Mouse (Mus musculus) retina, embryonic 14.5 days (tissue): ENCODE data around the gene Spint2.

Experiments used
- DNase-seq: peaks from one replicate; pipeline ENCODE4 v3.0.0-alpha.2; 2015; ENCODE audit warnings: low spot score

Spint2 gene

GRCm38 (mm10) chr7:29279261-29279660, 2.5 kb downstream of the Spint2 start:
- no peak for DNase-seq

- DNase-seq = no peak
Measured at GRCm38 (mm10) chr7:29277510-29277909, 4.2 kb downstream of the Spint2 start.

DNA sequence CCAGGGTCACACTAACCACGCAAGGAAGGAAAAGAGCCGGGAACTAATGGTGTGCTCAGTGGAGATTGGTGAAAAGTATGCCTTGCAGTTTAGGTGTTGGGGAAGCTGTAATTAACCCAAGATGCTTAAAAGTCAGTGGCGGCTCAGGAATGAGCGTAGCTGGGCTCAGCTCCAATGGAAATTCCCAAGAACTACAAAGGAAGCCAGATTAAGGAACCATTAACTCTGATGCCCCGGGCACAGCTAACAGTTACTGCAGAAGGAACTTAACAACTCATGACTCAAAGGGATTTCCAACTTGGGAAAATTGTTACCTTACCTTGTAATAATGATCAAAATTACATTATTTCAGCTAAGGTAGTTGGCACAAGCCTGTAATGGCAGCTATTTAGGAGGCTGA, 5.0 kb downstream of the Spint2 start:
- DNase-seq = no peak

DNA sequence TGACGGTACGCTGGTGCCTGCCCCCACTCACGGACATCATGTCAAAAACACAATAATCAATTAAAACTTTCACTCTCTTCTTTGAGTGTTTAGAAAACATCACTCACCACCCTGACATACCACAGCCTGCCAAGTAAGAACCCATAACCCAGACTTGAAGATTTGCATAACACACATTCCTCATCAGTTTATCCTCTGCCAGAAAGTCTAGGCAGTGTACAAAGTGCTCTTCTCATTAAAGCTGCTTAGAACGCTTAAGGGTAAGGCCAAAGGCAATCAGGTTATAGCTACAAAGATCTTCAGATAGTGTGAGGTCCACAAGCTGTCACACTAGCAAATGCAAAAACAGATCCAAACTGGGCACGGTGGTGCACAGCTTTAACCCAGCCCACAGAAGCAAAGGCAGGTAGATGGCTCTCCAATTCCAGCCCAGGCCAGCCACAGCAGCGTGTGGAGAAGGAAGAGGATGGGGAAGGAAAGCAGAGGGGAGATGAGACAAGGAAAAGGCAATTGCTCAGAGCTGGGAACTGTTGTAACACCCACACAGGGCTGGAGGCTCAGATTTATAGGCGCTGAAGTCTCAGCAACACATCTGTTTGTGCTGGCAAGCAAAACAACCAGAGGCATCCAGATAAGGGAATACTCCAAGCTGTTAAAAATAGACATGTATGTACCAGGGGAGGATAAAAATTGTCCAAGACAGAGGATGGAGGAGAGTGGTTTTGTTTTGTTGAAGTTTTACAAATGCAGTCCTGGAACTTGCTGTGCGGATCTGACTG, 9.8 kb downstream of the Spint2 start:
- DNase-seq = no peak

DNA sequence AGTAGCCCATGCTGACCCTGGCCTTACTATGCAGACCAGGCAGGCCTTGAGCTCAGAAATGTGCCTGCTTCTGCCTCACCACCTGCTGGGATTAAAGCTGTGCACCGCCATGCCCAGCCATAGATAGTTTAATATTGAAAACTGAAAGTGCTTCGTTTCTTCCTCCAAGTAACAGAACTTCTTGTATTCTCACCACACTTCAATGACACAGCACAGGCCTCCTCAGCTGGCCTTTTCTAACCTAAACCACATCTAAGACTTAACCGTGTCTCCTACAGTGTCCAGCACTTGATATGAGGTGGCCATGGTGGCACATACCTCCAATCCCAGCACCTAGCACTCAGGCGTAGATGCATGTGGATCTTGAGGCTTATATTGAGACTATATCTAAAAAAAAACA, 11.3 kb downstream of the Spint2 start:
- DNase-seq = no peak

DNA sequence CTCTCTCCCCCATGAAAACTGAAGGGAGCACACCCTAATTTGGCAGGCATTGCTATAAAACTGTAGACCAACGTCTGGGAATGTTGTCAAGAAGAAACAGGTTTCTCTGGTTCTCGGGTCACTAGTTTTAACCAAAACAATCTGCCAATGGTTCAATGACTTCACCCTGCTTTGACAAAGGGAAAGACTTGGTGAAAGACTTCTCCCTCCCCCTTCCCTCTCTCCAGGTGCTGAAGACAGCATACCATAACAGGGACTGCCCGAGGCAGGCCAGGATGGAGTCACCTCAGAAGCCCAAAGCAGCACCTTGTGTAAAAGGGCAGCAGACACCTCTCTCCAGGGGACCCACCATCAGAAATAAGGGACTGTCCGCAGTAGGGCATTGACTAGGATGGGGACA, 14.8 kb downstream of the Spint2 start:
- no peak for DNase-seq

- DNase-seq = no peak
Measured at GRCm38 (mm10) chr7:29265636-29266035, 16.1 kb downstream of the Spint2 start.

- DNase-seq = no peak
Measured at GRCm38 (mm10) chr7:29263831-29264230, 17.9 kb downstream of the Spint2 start.

DNA sequence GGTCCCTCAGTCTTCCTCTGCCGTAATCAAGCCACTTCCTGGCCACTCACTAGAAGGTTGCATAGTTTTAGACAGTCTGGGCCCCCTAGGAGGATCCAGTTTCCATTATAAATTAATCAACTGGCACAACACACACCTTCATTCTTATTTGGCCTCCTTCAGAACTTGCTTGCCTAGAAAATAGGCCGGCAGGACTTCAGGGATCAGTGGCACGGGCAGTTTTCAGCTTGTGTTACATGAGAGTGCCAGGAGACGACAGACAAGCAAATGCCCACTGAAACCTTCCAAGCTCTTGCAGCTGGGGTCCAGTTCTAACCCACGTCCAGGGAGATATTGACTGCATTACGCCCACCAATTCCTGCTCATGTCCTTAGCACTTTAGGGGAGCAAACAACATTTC, 19.6 kb downstream of the Spint2 start:
- DNase-seq = no peak

- peak; percentile 32 for DNase-seq
Measured at GRCm38 (mm10) chr7:29259781-29260730, 21.7 kb downstream of the Spint2 start.

DNA sequence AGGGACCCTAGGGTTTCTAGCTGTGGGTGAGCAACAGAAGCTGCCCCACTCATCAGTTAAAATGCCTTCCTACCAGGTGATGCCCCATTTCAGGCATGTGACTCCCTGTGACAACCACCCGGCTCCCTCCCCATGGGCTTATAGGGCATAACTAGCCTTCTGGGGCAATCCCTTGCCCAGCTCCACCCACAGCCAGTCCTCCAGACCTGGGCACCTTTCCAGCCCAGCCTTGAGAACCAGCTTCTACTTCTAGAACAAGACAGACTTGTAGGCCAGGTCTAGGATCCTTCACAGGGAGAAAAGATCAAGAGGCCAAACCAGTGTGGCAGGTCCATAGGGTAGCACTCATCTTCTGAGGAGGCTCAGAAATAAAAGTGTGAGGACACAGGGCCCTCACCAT, 24.3 kb downstream of the Spint2 start:
- no peak for DNase-seq

- no peak for DNase-seq
Measured at GRCm38 (mm10) chr7:29255875-29256274, 25.8 kb downstream of the Spint2 start.

- no peak for DNase-seq
Measured at GRCm38 (mm10) chr7:29253842-29254241, 27.9 kb downstream of the Spint2 start.

DNA sequence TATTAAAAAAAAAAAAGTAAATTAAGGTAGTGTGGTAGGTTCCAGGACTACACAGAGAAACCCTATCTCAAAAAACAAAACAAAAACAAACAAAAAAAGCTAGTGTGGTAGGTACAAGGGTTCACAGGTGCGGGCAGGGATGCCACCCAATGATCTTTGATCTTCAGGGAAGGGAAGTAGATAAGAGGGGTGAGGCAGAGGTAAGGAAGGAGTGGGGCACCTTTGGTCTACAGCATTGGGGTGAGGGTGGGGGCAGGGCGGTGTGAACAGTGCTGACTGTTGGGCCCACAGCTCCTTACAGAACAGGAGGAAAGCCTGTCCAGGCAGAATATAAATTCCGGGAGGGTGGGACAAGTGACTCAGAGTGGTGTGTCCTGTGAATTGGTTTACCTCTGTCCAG, 30.5 kb downstream of the Spint2 start:
- DNase-seq = no peak

- DNase-seq = no peak
Measured at GRCm38 (mm10) chr7:29248261-29248841, 33.4 kb downstream of the Spint2 start, which contains the start of gene 2200002D01Rik. 2200002D01Rik (minus strand) TSS chr7:29248466.

- DNase-seq = no peak
Measured at GRCm38 (mm10) chr7:29247706-29248105, 34.0 kb downstream of the Spint2 start.

DNA sequence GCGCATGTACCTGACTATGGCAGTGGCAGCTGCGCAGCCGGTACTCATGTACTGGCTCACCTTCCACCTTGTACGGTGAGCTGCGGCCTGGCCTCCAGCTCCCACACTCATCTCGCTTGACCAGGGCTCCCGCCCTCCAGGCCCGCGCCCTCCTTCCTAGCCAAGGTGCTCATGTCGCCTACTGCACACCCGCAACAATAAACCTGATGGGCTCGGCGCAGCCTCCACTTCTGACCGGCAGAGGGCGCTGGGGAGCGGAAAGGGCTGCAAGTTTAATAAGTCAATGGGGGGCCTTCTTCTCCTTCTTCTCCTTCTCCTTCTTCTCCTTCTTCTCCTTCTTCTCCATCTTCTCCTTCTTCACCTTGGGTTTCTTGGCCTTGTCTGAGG, 34.4 kb downstream of the Spint2 start:
- peak; percentile 85 for DNase-seq

DNA sequence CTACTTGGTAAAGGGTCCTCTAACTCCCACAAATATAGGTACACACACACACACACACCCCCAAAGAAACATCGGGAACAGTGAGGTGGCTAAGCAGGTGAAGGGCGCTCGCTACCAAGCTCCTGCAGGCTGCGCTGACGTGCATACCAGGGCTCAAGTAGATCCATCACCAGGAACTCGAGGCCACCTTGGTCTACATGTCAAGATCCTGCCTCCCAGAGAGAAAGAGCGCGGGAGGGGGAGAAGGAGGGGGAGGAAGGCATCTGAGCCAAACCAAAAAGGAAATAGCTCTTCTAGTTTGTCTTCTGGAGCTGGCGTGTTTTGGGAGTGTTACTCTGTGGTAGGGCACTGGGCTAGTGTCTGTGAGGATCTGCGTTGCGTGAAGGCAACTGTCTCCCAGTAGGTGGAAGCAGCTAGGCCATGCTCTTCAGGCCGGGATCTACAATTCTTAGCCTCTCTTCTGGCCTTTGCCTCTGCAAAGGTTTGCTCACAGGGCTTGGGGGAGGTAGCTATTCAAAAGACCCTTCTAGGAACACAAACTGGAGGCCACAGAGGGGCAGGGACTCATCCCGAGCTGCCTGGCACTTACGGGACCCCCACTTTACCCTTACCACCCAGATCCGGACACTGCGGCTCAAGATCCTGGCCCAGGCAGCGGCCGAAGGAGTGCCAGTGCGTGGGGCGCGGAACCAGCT, 34.9 kb downstream of the Spint2 start:
- DNase-seq = no peak

DNA sequence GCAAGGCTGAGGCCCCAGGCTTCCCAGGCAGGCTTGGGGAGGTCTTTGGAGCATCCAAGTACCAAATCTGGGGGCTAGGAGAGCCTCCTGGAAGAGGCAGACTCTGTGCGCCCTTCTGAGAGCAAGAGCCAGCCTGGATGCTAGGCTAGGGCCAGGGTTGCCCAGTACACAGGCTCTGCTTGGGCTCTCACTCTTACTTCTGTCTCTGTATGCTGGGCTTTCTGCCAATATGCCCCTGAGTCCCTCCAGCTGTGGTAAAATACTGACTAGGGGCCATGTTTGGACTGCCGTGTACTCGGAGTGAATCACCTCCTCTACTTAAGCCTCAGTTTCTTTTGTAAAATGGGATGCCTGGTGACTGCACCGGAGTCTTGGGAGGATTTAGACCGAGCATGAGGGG, 35.7 kb downstream of the Spint2 start:
- no peak for DNase-seq

- DNase-seq = peak; percentile 55
Measured at GRCm38 (mm10) chr7:29244732-29245416, 36.8 kb downstream of the Spint2 start.
